Mouse (Mus musculus): Measurements from ENCODE around the gene Egf.
A peak's percentile ranks its signal among the peaks of the same experiment; 100 is the strongest.
"Not testable (repeated sequence)": the region's sequence is repeated elsewhere in the genome, so short reads cannot be mapped to it uniquely, and the experiment has no call there.

The Egf gene

GRCm38 (mm10) chr3:129754650-129755604, at the start of gene Egf:
TSS of gene Egf (minus strand) at chr3:129755316.
- DNase-seq = peak; percentile 5

GRCm38 (mm10) chr3:129803765-129804164, 48.6 kb upstream of the Egf start, which contains the start of gene Lrit3:
TSS of gene Lrit3 (minus strand) at chr3:129804030.
- DNase-seq = no peak

- no peak for DNase-seq
These were observed 43.9 kb upstream of the Egf start for GRCm38 (mm10) chr3:129799011-129799410.

- DNase-seq = no peak
These were observed 43.4 kb upstream of the Egf start for GRCm38 (mm10) chr3:129798551-129798950.

GRCm38 (mm10) chr3:129797341-129797740, 42.2 kb upstream of the Egf start:
- DNase-seq = no peak

- DNase-seq = no peak
These were observed 38.7 kb upstream of the Egf start for GRCm38 (mm10) chr3:129793801-129794200.

- DNase-seq = no peak
These were observed 27.6 kb upstream of the Egf start for GRCm38 (mm10) chr3:129782746-129783145.

GRCm38 (mm10) chr3:129781435-129781834, 26.3 kb upstream of the Egf start:
- no peak for DNase-seq

- no peak for DNase-seq
These were observed 16.1 kb upstream of the Egf start for GRCm38 (mm10) chr3:129771210-129771609.

GRCm38 (mm10) chr3:129766971-129767794, 12.1 kb upstream of the Egf start:
- DNase-seq = no peak

- DNase-seq = no peak
These were observed 11.0 kb upstream of the Egf start for GRCm38 (mm10) chr3:129766106-129766505.

- not testable (repeated sequence) for DNase-seq
These were observed 2.5 kb upstream of the Egf start for GRCm38 (mm10) chr3:129757599-129757998.

- no peak for DNase-seq
These were observed 10.3 kb downstream of the Egf start for GRCm38 (mm10) chr3:129744803-129745202.

- no peak for DNase-seq
These were observed 12.3 kb downstream of the Egf start for GRCm38 (mm10) chr3:129742781-129743180.

GRCm38 (mm10) chr3:129738291-129739183, 16.6 kb downstream of the Egf start:
- no peak for DNase-seq

- no peak for DNase-seq
These were observed 23.5 kb downstream of the Egf start for GRCm38 (mm10) chr3:129731636-129732035.

GRCm38 (mm10) chr3:129730426-129730825, 24.7 kb downstream of the Egf start:
- no peak for DNase-seq

- DNase-seq = no peak
These were observed 25.2 kb downstream of the Egf start for GRCm38 (mm10) chr3:129729916-129730315.

- no peak for DNase-seq
These were observed 29.5 kb downstream of the Egf start for GRCm38 (mm10) chr3:129725592-129725991.

- DNase-seq = peak; percentile 94
These were observed 30.1 kb downstream of the Egf start for GRCm38 (mm10) chr3:129724961-129725501.

GRCm38 (mm10) chr3:129724505-129724904, 30.6 kb downstream of the Egf start:
- DNase-seq = no peak

GRCm38 (mm10) chr3:129723311-129723710, 31.8 kb downstream of the Egf start:
- no peak for DNase-seq

Measured in right cerebral cortex, adult 18-20 months (tissue).